Mouse (Mus musculus) stomach, embryonic 16.5 days (tissue): ENCODE data around the gene 4933407L21Rik. TPM values are rescaled to one million over a fixed set of nuclear protein-coding genes. Genes with fewer than 3 reads are reported as not detected.

Experiments
- ATAC-seq: fragments of 200-750 bp; cut with Nextera tagmentation; 2 replicates; pipeline ENCODE4 v1.8.0; 2017; ENCODE audit warnings: moderate number of reproducible peaks, moderate TSS enrichment; ENCODE audit not compliant: insufficient read depth, low FRiP score
- H3K27ac ChIP-seq: fragments of 300-500 bp; sonication (generic); 2 replicates; pipeline ENCODE4 v1.5.1; 2014; ENCODE audit warnings: low read length
- H3K27me3 ChIP-seq: fragments of 300-500 bp; sonication (generic); 2 replicates; pipeline ENCODE4 v1.6.1; 2014; ENCODE audit warnings: low read length, control low read depth, mixed read lengths; ENCODE audit not compliant: control insufficient read depth, insufficient read depth
- H3K36me3 ChIP-seq: fragments of 300-500 bp; sonication (generic); 2 replicates; pipeline ENCODE4 v1.6.1; 2014; ENCODE audit warnings: low read length; ENCODE audit not compliant: control insufficient read depth, insufficient read depth
- H3K4me1 ChIP-seq: fragments of 300-500 bp; sonication (generic); 2 replicates; pipeline ENCODE4 v1.6.1; 2014; ENCODE audit warnings: low read length, control low read depth, mixed read lengths; ENCODE audit not compliant: control insufficient read depth, insufficient read depth
- H3K4me2 ChIP-seq: fragments of 300-500 bp; sonication (generic); 2 replicates; pipeline ENCODE4 v1.6.1; 2014; ENCODE audit warnings: low read depth, low read length, mixed read lengths
- H3K4me3 ChIP-seq: fragments of 300-500 bp; sonication (generic); replicated peaks from 2 replicates; pipeline ENCODE4 v1.5.1; 2014; ENCODE audit warnings: mild to moderate bottlenecking, low read length
- H3K9ac ChIP-seq: fragments of 300-500 bp; sonication (generic); 2 replicates; pipeline ENCODE4 v1.6.1; 2014; ENCODE audit warnings: low read length
- H3K9me3 ChIP-seq: fragments of 300-500 bp; sonication (generic); replicated peaks from 2 replicates; pipeline ENCODE4 v1.6.1; 2016; ENCODE audit warnings: low read length, control low read depth; ENCODE audit not compliant: control insufficient read depth
- WGBS: fragments of 180-500 bp; shearing (Covaris S2); extraction: QIAGEN DNeasy Blood & Tissue Kit; methylation state at CpG from one replicate; pipeline ENCODE4 v1.1.7; 2014; 5-methylcytosine and 5-hydroxymethylcytosine counted together
- polyA plus RNA-seq: library from polyadenylated mRNA; unstranded; fragments of >200 nt; fragmentation: Nextera tagmentation; extraction: Ambion mirVana; gene quantifications from 2 replicates; pipeline ENCODE4 v1.2.1, GENCODE M21; 2015

The 4933407L21Rik gene
- polyA plus RNA-seq, 1 experiment from 2014 or later, result 0.44 TPM

DNA sequence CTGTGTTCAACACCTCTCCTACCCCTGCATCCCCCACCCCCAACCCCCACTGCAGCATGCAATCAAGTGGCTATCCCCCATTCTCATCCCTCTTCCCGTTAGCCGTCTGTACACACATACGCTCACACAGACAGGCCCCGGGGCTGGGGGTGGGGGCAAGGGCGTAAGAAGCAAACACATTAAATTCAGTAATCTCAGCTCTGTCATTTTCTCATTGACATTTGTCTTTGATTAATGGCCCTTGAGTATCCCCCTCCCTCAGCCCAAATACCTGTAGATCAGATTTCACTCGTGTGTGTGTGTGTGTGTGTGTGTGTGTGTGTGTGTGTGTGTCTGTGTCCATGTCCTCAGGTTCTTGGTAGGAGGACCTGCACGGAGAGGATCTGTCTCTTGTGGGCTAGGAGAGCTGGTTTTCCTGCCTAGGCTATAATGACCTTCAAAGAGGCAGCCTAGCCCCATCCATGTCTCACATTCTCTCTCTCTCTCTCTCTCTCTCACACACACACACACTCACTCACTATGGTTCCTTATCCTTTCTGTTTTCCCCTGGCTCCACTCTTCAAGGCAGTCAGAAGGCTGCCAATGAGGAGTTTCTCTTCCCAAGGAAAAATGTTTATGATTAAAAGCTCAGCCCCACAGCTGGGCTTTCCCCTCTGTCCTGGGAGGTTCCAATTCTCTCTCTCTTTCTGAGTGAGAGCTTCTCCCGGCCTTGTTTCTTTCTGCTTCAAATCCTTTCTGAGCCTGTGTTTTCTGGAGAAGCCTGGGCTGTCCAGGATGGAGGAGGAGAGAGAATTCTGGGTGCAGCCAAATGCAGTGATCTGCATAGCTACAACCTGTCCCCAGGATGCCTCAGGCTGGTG is 30.2 kb upstream of the 4933407L21Rik start:
- H3K4me1 ChIP-seq, result peaks cover 76% of the 10 kb centered on the region
- WGBS, result 26% methylated on average over 8 of the region's 8 CpGs
- H3K4me3 ChIP-seq, result no peak overlapping the region
- no peaks in the 10 kb centered on the region for H3K9me3 ChIP-seq
- peak overlapping the region; percentile 69 for H3K27ac ChIP-seq
- peak overlapping the region; percentile 31 for H3K9ac ChIP-seq
- 0 out of 2 replicates have a peak overlapping the region, but pooled peaks have one; percentile 14 for H3K4me2 ChIP-seq
- H3K27me3 ChIP-seq, result no peaks in the 10 kb centered on the region
- no peaks in the 10 kb centered on the region for H3K36me3 ChIP-seq
- peak; percentile 16; the same call in 1 of the 2 replicates for ATAC-seq

DNA sequence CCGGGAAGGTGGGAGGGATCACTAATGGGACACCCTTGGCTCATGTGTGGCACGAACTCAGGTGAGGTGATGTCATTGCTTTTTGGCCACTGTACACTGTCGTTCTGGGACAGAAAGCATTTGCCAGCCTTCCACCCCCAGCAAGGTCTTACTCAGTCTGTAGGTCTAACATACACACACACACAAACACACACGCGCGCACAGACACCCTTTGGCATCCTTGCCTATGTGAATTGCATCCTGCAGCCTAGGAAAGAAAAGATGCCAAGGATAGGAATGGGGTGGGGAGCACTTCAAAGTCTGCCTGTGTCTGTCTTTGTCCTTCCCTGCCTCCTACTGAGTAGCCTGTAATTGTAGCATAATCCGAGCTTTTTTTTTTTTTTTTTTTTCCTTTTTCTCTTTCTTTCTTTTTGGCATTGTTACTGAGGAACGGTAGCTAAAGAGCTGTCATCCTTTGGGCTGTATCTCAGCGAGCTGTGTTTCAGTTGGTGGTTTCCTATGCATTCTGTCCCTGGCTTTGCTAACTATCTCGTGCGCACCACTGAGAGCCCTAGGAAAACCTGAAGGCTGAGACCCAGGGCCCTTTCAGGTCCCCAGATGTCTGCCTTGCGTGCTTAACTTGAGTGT is 29.4 kb upstream of the 4933407L21Rik start:
- no peak overlapping the region for H3K4me3 ChIP-seq
- H3K9me3 ChIP-seq, result no peaks in the 10 kb centered on the region
- H3K27me3 ChIP-seq, result no peaks in the 10 kb centered on the region
- no peak for ATAC-seq
- WGBS, result 51% methylated on average over 12 of the region's 12 CpGs
- H3K9ac ChIP-seq, result peak overlapping the region; percentile 31
- H3K36me3 ChIP-seq, result peaks cover 4% of the 10 kb centered on the region; the same call in 1 of the 2 replicates
- H3K4me2 ChIP-seq, result 0 out of 2 replicates have a peak overlapping the region, but pooled peaks have one; percentile 14
- H3K27ac ChIP-seq, result peak overlapping the region; percentile 69
- peaks cover 75% of the 10 kb centered on the region for H3K4me1 ChIP-seq

DNA sequence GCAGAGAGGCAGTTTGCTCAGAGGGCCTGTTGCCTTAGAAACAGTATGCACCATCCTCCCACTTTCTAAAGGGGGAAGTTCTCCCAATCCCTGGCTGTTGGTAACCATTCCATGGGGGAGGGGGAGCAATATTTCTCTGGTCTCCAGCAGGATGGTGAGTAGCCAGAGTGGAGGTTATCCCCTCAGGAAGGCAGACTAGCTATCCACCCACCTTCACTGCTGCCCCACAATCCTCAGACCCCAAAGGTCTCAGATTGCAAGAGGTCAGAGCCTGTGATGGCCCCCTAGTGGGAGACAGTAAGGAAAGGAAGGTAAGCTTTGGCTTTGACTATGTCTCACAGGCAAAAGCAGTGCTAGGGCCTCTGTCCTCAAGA is 28.9 kb upstream of the 4933407L21Rik start:
- Histone ChIP-seq H3K27ac (peak overlapping the region; percentile 22), H3K9ac (0 out of 2 replicates have a peak overlapping the region, but pooled peaks have one; percentile 20), H3K4me2 (no peak overlapping the region), H3K9me3 (no peaks in the 10 kb centered on the region), H3K4me3 (no peak overlapping the region), H3K36me3 (peaks cover 6% of the 10 kb centered on the region; the same call in 1 of the 2 replicates), H3K27me3 (no peaks in the 10 kb centered on the region), H3K4me1 (peaks cover 72% of the 10 kb centered on the region)
- ATAC-seq, result no peak

DNA sequence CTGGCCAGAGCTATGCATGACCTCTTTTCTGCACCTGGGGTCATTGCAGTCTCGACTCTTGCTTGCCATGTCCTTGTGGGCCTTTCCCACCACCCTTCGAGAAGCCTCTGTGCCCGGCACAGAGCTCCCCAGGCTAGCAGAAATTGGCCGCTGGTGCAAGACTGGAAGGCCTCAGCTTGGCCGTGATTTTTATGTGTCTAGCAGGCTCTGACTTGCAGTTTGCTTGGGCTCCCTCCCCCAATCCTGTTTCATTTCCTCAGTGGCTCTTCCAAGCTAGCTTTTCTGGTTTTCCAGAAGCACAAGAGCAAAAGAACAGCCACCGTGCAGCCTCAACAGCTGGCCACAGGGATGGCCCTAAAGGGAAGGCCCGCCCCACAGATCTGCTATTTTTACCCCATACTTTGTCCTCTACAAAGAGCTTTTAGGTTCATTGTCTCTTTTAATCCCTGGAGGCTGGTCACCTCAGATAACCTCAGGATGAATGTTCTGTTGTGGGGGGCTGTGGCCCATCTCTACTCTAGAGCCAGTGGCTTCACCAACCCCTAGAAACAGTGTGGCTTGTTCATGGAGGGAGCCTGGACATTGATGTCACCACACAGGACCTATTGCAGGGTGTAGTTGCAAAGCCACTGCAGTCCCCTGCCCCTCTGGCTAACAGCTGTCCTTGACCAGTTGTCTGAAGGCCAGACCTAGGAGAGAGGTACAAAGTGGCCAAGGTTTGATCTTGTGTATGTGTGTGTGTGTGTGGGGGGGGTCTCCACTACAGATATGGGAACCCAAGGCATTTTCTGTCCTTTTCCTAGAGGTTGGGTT is 27.6 kb upstream of the 4933407L21Rik start:
- peak overlapping the region; percentile 66 for H3K27ac ChIP-seq
- no peak for ATAC-seq
- H3K36me3 ChIP-seq, result peaks cover 11% of the 10 kb centered on the region; the same call in 1 of the 2 replicates
- H3K9ac ChIP-seq, result no peak overlapping the region
- 58% methylated on average over 7 of the region's 7 CpGs for WGBS
- no peaks in the 10 kb centered on the region for H3K27me3 ChIP-seq
- H3K4me3 ChIP-seq, result no peak overlapping the region
- H3K4me1 ChIP-seq, result peaks cover 69% of the 10 kb centered on the region
- H3K9me3 ChIP-seq, result no peaks in the 10 kb centered on the region
- no peak overlapping the region for H3K4me2 ChIP-seq

DNA sequence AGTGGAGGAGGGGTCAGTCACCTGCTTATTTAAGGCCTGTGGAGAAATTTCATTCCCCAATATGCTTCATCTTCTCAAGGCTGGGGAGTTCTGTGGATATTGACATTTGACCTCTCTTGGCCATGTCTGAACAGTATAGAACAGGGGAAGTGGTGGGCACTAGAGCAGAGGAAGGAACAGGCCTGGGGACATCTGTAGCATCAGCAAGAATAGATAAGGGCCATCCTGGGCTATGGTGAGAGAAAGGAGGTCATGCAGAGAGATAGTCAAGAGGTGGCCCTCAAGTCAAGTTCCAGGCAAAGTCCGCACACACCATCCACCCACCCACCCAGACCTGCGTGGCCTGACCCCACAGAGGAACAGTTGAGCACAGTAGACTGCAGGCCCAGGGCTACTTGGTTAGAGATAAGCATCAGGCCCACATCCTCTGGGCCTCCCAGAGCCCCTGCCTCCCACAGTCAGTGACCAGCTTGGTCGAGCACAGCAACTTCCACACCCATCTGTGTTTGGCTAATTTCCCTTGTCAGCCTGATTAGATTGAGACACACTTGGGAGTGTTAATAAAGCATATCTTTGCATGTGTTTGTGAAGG is 26.7 kb upstream of the 4933407L21Rik start:
- no peak overlapping the region for H3K4me2 ChIP-seq
- no peaks in the 10 kb centered on the region for H3K27me3 ChIP-seq
- H3K9me3 ChIP-seq, result no peaks in the 10 kb centered on the region
- no peak overlapping the region for H3K9ac ChIP-seq
- H3K4me3 ChIP-seq, result no peak overlapping the region
- peaks cover 13% of the 10 kb centered on the region; the same call in 1 of the 2 replicates for H3K36me3 ChIP-seq
- H3K27ac ChIP-seq, result peak overlapping the region; percentile 62; the same call in 1 of the 2 replicates
- ATAC-seq, result peak; percentile 22; the same call in 1 of the 2 replicates
- 50% methylated on average over 3 of the region's 3 CpGs for WGBS
- peaks cover 62% of the 10 kb centered on the region for H3K4me1 ChIP-seq

DNA sequence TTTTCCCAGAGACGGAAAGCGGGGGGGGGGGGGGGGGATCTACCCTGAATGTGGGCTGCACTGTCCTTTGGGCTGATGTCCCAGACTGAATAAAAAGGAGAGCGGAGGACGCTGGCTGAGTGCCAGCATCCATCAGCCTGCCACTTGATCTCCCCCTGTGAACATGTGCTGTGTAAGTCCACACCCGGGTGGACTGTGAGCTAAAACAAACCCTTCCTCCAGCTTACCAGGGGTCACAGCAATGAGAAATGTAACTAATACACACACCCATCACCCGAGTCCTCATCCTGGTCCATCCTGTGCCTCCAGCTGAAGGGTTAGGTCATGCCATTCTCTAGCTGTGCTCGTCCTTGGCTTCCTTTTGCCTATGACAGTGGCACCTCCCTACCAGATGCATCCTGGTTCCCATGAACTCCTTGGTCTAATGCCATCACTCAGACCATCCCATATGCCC is 26.1 kb upstream of the 4933407L21Rik start:
- 23% methylated on average over 5 of the region's 7 CpGs for WGBS
- peak; percentile 38; the same call in 1 of the 2 replicates for ATAC-seq
- Histone ChIP-seq H3K27me3 (no peaks in the 10 kb centered on the region), H3K36me3 (peaks cover 15% of the 10 kb centered on the region; the same call in 1 of the 2 replicates), H3K27ac (peak overlapping the region; percentile 43; the same call in 1 of the 2 replicates), H3K4me2 (no peak overlapping the region), H3K4me1 (peaks cover 56% of the 10 kb centered on the region), H3K4me3 (no peak overlapping the region), H3K9ac (no peak overlapping the region), H3K9me3 (no peaks in the 10 kb centered on the region)

DNA sequence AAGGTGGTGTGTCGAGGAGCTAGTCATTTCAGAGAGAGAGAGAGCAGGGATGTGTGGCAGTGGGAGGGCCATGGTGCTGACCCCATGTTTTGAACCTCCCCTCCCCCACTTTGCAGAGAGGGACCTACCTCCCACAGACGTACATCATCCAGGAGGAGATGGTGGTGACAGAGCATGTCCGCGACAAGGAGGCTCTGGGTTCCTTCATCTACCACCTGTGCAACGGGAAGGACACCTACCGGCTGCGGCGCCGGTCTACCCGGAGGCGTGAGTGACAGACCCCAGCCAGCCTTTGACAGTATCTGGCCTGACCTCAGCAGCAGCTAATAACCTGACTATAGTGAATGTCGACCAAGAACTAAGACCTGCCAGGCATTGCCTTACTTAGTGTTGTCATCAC is 21.4 kb upstream of the 4933407L21Rik start:
- H3K27me3 ChIP-seq, result no peaks in the 10 kb centered on the region
- no peaks in the 10 kb centered on the region for H3K9me3 ChIP-seq
- no peak for ATAC-seq
- peaks cover 19% of the 10 kb centered on the region for H3K36me3 ChIP-seq
- H3K4me3 ChIP-seq, result no peak overlapping the region
- 84% methylated on average over 12 of the region's 12 CpGs for WGBS
- no peak overlapping the region for H3K4me2 ChIP-seq
- H3K4me1 ChIP-seq, result peaks cover 28% of the 10 kb centered on the region
- H3K27ac ChIP-seq, result no peak overlapping the region
- H3K9ac ChIP-seq, result no peak overlapping the region

DNA sequence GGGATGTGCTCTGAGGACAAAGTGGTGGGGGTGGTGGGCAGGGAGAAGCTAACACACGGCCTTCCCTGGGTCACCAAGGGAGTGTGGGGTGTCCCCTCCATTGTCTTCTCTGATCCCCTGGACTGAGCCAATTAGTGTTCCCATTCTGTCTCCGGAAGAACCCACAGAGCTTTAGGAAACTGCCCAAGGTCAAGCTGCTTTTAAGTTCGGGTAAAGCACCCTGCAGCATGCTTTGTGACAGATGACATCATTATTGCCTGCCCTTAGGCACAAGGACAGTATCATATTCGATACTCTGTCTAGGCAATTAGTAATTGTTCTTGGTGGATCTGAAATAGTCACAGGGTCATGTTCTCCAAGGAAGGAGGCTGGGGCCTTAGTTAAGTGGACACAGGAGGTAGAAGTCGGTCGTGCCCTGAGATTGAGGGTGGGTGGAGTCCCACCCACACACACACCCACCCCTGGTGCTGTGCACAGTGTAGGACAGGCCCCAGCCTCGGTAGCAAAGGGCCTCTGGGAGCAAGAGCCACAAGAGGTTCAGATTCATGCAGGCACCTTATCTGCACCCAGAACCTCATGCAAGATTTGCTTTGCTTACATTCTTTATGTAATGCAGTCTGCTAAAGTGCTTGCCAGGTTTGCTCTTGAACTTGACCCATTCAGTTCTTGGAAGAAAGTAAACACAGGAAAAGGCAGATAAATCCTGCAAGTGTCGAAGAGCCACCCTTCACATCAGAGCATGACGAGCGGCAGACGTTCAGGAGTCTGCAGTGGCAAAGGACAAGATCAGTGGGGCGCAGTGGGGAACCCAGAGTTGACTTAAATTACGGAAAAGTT is 19.3 kb upstream of the 4933407L21Rik start:
- Histone ChIP-seq H3K9me3 (no peaks in the 10 kb centered on the region), H3K9ac (no peak overlapping the region), H3K4me3 (no peak overlapping the region), H3K36me3 (peaks cover 14% of the 10 kb centered on the region), H3K4me2 (no peak overlapping the region), H3K27ac (peak overlapping the region; percentile 69; the same call in 1 of the 2 replicates), H3K4me1 (peaks cover 18% of the 10 kb centered on the region), H3K27me3 (no peaks in the 10 kb centered on the region)
- 20% methylated on average over 13 of the region's 13 CpGs for WGBS
- ATAC-seq, result peak; percentile 88
